Mouse (Mus musculus) heart, adult 2 months (tissue): ENCODE data around the gene Fam107b. TPM values are rescaled to one million over a fixed set of nuclear protein-coding genes. Genes with fewer than 3 reads are reported as not detected.

Experiments used
- DNase-seq, 2 experiments: peaks; one replicate each; pipeline ENCODE4 v3.0.0; 2021
- H3K27ac ChIP-seq: fragments of 200-600 bp; 2 replicates; pipeline ENCODE4 v1.8.1; 2022
- H3K27me3 ChIP-seq: fragments of 200-500 bp; 2 replicates; pipeline ENCODE4 v1.6.1; 2012; ENCODE audit warnings: mild to moderate bottlenecking, low read length, inconsistent platforms, mixed read lengths; ENCODE audit not compliant: control insufficient read depth, insufficient read depth
- H3K36me3 ChIP-seq: fragments of 200-500 bp; 2 replicates; pipeline ENCODE4 v1.6.1; 2012; ENCODE audit warnings: low read length, inconsistent platforms; ENCODE audit not compliant: control insufficient read depth, insufficient read depth
- H3K4me1 ChIP-seq: fragments of 200-500 bp; 2 replicates; pipeline ENCODE4 v1.6.1; 2011; ENCODE audit warnings: low read length; ENCODE audit not compliant: control insufficient read depth, insufficient read depth
- H3K4me3 ChIP-seq: fragments of 200-600 bp; 2 replicates; pipeline ENCODE4 v1.8.1; 2022
- H3K79me2 ChIP-seq: fragments of 200-500 bp; replicated peaks from 2 replicates; pipeline ENCODE4 v1.6.1; 2012; ENCODE audit warnings: mild to moderate bottlenecking, inconsistent platforms, low read length, moderate library complexity, mixed read lengths; ENCODE audit not compliant: control insufficient read depth, insufficient read depth
- H3K9ac ChIP-seq: fragments of 200-500 bp; 2 replicates; pipeline ENCODE4 v1.6.1; 2012; ENCODE audit warnings: low read depth, mild to moderate bottlenecking, control low read depth, inconsistent platforms, low read length, mixed read lengths
- CTCF ChIP-seq: fragments of 200-600 bp; IDR thresholded peaks from 2 replicates; pipeline ENCODE4 v1.8.1; 2022; ENCODE audit warnings: antibody characterized with exemption, mild to moderate bottlenecking, moderate library complexity
- EP300 ChIP-seq: fragments of 200-500 bp; IDR thresholded peaks from 2 replicates; pipeline ENCODE4 v1.6.1; 2011; ENCODE audit warnings: low read depth, low read length, control low read depth; ENCODE audit not compliant: insufficient read depth
- POLR2A ChIP-seq: fragments of 200-500 bp; IDR thresholded peaks from 2 replicates; pipeline ENCODE4 v1.6.1; 2011; ENCODE audit warnings: mild to moderate bottlenecking, low read depth, low read length, control low read depth; ENCODE audit not compliant: insufficient read depth
- WGBS: fragments of 180-500 bp; shearing (Covaris S2); methylation state at CpG from one replicate; pipeline ENCODE4 v1.1.7; 2018; 5-methylcytosine and 5-hydroxymethylcytosine counted together
- intact Hi-C: fragments of 180-260 bp; cut with DNase I; formaldehyde crosslinking; loops from one replicate; pipeline ENCODE4 v1.15.1; 2025
- polyA plus RNA-seq: library from polyadenylated mRNA; depleted of rRNA; stranded (reverse); fragments of >200 nt; gene quantifications from 2 replicates; pipeline ENCODE4 v1.2.3, GENCODE M21; 2012
- total RNA-seq, 2 experiments: library from RNA; stranded (reverse); gene quantifications; 2 replicates each; pipeline ENCODE4 v1.2.3; 2021

Fam107b gene
- total and polyA plus RNA-seq, 3 experiments: 3.2 to 10.1 (median 5.5) TPM

- WGBS: 79% methylated on average over 11 of the region's 11 CpGs
- intact Hi-C loops: no loop called here
- Histone ChIP-seq H3K27me3 (no peaks in the 10 kb centered on the region), H3K79me2 (no peaks in the 10 kb centered on the region), H3K4me1 (no peaks in the 10 kb centered on the region), H3K9ac (no peak overlapping the region), H3K4me3 (no peak overlapping the region), H3K36me3 (no peaks in the 10 kb centered on the region), H3K27ac (no peak overlapping the region)
- TF ChIP-seq EP300: no peak
- no peak for TF ChIP-seq CTCF
- no peak for TF ChIP-seq POLR2A
- no peak for DNase-seq
Measured at GRCm38 (mm10) chr2:3570606-3571005, 318 bp downstream of the Fam107b start.

GRCm38 (mm10) chr2:3573883-3574282 lies 3.6 kb downstream of the Fam107b start:
- H3K27me3 ChIP-seq: no peaks in the 10 kb centered on the region
- H3K4me1 ChIP-seq: no peaks in the 10 kb centered on the region
- H3K9ac ChIP-seq: no peak overlapping the region
- no peak overlapping the region for H3K4me3 ChIP-seq
- H3K79me2 ChIP-seq: no peaks in the 10 kb centered on the region
- no peak for TF ChIP-seq CTCF
- TF ChIP-seq POLR2A: no peak
- TF ChIP-seq EP300: no peak
- H3K27ac ChIP-seq: no peak overlapping the region
- no peaks in the 10 kb centered on the region for H3K36me3 ChIP-seq
- intact Hi-C loops: no loop called here
- 79% methylated on average over 7 of the region's 7 CpGs for WGBS
- DNase-seq: no peak

- no peaks in the 10 kb centered on the region for H3K4me1 ChIP-seq
- no peak for DNase-seq
- H3K79me2 ChIP-seq: no peaks in the 10 kb centered on the region
- TF ChIP-seq CTCF (no peak), POLR2A (no peak), EP300 (no peak)
- no peak overlapping the region for H3K4me3 ChIP-seq
- no peaks in the 10 kb centered on the region for H3K27me3 ChIP-seq
- H3K27ac ChIP-seq: no peak overlapping the region
- no peak overlapping the region for H3K9ac ChIP-seq
- no peaks in the 10 kb centered on the region for H3K36me3 ChIP-seq
- intact Hi-C loops: no loop called here
- WGBS: 77% methylated on average over 1 of the region's 1 CpGs
Measured at GRCm38 (mm10) chr2:3575140-3575539, 4.9 kb downstream of the Fam107b start.

GRCm38 (mm10) chr2:3576346-3576745 lies 6.1 kb downstream of the Fam107b start:
- no peaks in the 10 kb centered on the region for H3K27me3 ChIP-seq
- no peak for TF ChIP-seq CTCF
- no peak for TF ChIP-seq EP300
- TF ChIP-seq POLR2A: no peak
- no peak for DNase-seq
- intact Hi-C loops: no loop called here
- H3K4me3 ChIP-seq: no peak overlapping the region
- WGBS: 73% methylated on average over 1 of the region's 1 CpGs
- H3K27ac ChIP-seq: no peak overlapping the region
- H3K9ac ChIP-seq: no peak overlapping the region
- no peaks in the 10 kb centered on the region for H3K79me2 ChIP-seq
- no peaks in the 10 kb centered on the region for H3K36me3 ChIP-seq
- no peaks in the 10 kb centered on the region for H3K4me1 ChIP-seq

- no peak overlapping the region for H3K27ac ChIP-seq
- no peaks in the 10 kb centered on the region for H3K27me3 ChIP-seq
- no peaks in the 10 kb centered on the region for H3K4me1 ChIP-seq
- WGBS: 71% methylated on average over 1 of the region's 1 CpGs
- H3K79me2 ChIP-seq: no peaks in the 10 kb centered on the region
- intact Hi-C loops: no loop called here
- no peak for TF ChIP-seq POLR2A
- DNase-seq: no peak
- no peak overlapping the region for H3K9ac ChIP-seq
- H3K4me3 ChIP-seq: no peak overlapping the region
- H3K36me3 ChIP-seq: no peaks in the 10 kb centered on the region
Measured at GRCm38 (mm10) chr2:3577216-3577615, 6.9 kb downstream of the Fam107b start.

- Histone ChIP-seq H3K27me3 (no peaks in the 10 kb centered on the region), H3K36me3 (no peaks in the 10 kb centered on the region), H3K79me2 (no peaks in the 10 kb centered on the region), H3K9ac (no peak overlapping the region), H3K4me1 (no peaks in the 10 kb centered on the region), H3K27ac (no peak overlapping the region), H3K4me3 (no peak overlapping the region)
- 75% methylated on average over 8 of the region's 8 CpGs for WGBS
- no peak for DNase-seq
- intact Hi-C loops: no loop called here
- TF ChIP-seq EP300 (no peak), CTCF (no peak), POLR2A (no peak)
Measured at GRCm38 (mm10) chr2:3578180-3578902, 8.1 kb downstream of the Fam107b start.
